Mouse (Mus musculus): ENCODE data around the gene Rpl23a.

- TF ChIP-seq CTCF (IDR thresholded peaks at IDR 0.05; ENCODE audit: control insufficient read depth, insufficient read depth, low read length) (no peak), POLR2A (IDR thresholded peaks at IDR 0.05; ENCODE audit: borderline replicate concordance, control insufficient read depth, low read depth, low read length) (no peak)
These were observed 45.8 kb downstream of the Rpl23a start for GRCm38 (mm10) chr11:78137584-78137983.

All from bone marrow, adult 2 months (tissue).